Mouse (Mus musculus) adipose tissue, adult 10 weeks (tissue): ENCODE data around the gene Cry2. TPM values are rescaled to one million over a fixed set of nuclear protein-coding genes. Genes with fewer than 3 reads are reported as not detected.

Experiments
- polyA plus RNA-seq: library from polyadenylated mRNA; stranded (reverse); fragments of 350-450 nt; fragmentation: Illumina TruSeq; extraction: RNeasy Lipid Tissue Mini Kit (QIAGEN cat#74804); gene quantifications from one replicate; pipeline ENCODE4 v1.2.3, GENCODE M21; 2014; ENCODE audit warnings: low read depth, low replicate concordance

Cry2 gene
- 24.7 TPM for polyA plus RNA-seq

DNA sequence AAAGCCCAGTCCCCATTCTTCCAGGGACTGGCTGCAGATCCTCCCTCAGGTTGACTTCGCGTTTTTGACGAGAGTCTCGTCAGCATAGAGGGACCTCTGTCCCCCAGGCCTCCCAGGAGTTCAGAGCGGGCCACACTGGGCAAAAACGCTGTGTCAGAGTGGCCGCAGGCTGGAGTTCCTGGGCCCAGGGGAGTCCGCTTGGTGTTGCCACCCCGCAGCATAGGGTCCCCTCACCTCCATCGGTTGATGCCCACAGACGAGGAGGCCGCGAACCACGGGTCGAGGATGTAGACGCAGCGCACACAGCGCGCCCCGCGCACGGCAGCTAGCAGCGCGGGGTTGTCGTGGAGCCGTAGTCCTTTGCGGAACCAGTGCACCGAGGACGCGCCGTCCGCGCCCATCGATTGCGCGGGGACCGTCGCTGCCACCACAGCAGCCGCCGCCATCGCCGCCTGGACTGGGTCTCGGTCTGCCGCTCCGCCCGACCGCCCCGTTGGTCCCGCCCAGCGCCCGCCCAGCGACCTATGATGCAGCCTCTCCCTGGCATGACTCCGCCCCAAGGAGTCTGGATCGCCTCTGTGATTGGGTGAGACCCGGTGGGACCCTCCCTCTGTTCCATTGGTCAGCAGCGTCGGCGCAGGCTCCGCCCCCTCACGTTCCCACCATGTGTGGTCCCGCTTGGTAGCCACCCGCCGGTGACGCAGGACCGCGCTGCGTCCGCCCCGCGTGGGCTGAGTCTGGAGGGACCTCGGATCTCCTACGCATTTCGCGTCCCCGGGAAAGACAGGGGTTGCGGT is at the start of gene Cry2:
Gene Cry2, minus strand, starts transcription at position 466 of the 797 bp plus-strand sequence.

DNA sequence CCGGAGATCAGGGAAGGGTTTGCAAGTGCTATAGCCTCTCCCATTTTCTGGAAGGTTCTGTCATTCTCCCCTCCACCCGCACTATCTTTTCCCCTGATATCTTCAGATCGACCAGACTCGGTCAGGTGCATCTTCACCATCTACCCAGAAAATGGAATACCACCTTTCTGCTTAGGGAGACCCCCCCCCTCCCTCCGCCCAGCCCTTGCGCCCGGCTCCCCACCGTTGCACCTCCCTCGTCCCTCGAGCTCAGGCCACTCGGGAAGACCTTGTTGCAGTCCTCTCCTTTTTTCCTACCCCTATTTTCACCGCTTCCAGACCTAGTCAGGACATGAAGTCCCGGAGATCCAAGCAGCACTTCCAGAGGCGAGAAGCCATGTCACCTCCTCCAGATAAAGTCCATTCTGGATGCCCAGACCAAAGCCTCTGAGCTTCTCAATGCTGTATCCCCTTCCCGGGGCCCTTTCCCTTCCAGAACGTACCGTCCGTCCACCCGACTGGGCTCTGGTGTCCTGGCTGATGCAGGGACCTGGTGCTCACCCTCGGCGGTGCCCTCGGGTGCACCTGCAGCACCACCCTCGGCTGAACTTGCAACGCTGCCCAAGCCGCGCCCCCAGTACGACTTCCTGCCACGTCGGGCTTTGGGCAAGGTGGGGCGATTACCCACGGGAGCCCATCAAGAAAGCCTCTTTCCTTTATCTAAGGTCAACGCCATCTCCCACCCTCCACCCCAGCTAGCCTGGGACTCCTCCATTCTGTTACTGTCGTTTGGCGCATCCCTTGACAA is 26.3 kb upstream of the Cry2 start, which contains the start of gene Slc35c1:
Gene Slc35c1, minus strand, starts transcription at position 618 of the 787 bp plus-strand sequence.

DNA sequence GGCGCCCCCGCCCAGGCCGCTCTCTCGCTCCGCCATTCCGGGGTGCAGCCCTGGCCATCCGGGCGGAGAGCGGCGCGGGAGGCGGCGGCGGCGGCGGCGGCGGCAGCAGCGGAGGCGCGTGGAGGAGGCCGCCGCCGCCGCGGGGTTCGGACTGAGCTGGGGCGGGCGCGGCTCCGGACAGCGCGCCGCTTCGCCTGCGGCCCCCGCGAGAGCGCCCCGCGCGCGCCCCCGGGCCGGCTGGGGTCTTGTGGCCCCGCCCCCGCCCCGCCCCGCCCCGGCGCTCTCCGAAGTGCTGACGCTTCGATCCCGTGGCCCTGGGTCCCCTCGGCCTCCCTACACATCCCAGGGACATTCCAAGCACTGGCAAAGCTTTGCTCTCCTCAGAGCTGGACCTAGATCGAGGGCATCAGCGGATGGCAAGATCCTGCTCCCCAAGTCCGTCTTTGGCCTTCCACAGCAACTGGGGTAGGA is 32.7 kb downstream of the Cry2 start, which contains the start of gene Mapk8ip1:
Gene Mapk8ip1, minus strand, starts transcription at position 173 of the 471 bp plus-strand sequence.

DNA sequence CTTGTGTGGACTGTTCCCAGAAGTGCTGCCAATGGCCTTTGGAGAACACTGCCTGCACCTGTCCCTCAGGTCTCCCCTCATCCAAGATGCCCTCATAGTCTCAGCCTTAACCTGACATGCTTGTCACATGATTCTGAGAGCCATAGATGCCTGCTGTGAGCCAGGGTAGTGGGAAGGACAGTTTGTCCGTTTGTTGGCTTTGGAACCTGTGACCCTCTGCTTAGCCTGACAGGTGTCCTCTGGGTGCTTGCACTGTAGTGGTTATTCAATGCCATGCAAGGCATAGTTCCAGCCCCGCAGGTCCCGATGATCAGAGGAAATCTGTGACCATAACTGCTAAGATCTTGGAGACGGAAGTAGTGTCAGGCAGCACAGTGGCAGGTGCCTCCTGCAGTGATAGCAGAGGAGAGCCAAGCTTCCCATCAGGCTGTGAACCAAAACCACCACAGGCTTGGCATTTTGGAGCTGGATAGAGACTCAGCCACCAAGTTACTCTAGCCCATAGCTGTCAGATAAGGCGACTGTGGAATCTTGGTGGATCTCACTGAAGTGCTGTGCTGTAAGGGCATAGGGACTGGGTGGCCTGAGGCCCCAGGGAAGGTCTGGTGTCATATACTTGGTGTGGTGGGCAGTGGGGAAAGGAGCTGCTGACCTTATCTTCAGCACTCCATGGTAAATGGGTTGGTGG is 51.8 kb downstream of the Cry2 start, which contains the start of gene 1700029I15Rik:
Gene 1700029I15Rik, plus strand, starts transcription at position 638 of the 688 bp plus-strand sequence.

DNA sequence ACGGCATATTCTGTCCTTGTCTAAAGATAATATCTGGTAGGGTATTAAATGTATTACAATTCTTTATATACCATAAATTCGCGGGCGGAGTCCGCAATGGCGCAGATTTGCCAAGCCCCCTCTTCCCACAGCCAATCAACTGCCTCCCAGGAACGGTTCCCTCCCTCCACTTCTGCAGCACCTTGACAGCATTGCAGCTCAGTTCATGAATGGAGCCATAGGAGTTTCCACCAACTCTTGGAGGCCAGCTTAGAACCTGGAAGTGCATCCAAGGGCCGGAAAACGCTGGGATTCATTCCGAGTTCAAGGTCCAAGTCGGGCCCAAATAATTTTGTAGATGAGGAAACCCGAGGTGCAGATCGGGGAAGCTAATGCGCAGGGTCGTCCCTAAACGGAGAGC is 59.3 kb downstream of the Cry2 start, which contains the start of the genes Pex16 and Large2:
Gene Pex16, plus strand, starts transcription at position 163 of the 400 bp plus-strand sequence.
Gene Large2, minus strand, starts transcription at position 356 of the 400 bp plus-strand sequence.

Other genes starting within 250 kb of the Cry2 start
- 59.5 TPM for gene Pex16, start 59.4 kb downstream of the Cry2 start, polyA plus RNA-seq
- 11.3 TPM for gene Large2, start 59.2 kb downstream of the Cry2 start, polyA plus RNA-seq
- gene 1700029I15Rik, start 51.5 kb downstream of the Cry2 start, polyA plus RNA-seq, result 6.8 TPM
- gene Mapk8ip1, start 32.8 kb downstream of the Cry2 start, polyA plus RNA-seq, result 10.9 TPM
- 21.1 TPM for gene Slc35c1, start 26.5 kb upstream of the Cry2 start, polyA plus RNA-seq
- 62.5 TPM for gene Chst1, start 165.7 kb upstream of the Cry2 start, polyA plus RNA-seq